Mouse (Mus musculus): Measurements from ENCODE around the gene Kat14.
A peak's percentile ranks its signal among the peaks of the same experiment; 100 is the strongest.

Gene Kat14

GRCm38 (mm10) chr2:144452364-144453008, 83.7 kb downstream of the Kat14 start:
- DNase-seq (ENCODE audit: low read depth) = peak; percentile 83
